Mouse (Mus musculus): ENCODE results near the gene Wdr37.

GRCm38 (mm10) chr13:8828946-8829345 lies 42.8 kb downstream of the Wdr37 start:
- TF ChIP-seq CTCF (IDR thresholded peaks at IDR 0.05; ENCODE audit: borderline replicate concordance, insufficient read depth, low read depth, low read length) (no peak), POLR2A (IDR thresholded peaks at IDR 0.05; ENCODE audit: borderline replicate concordance, insufficient read depth, low read length) (no peak)

Data from cerebellum, adult 2 months (tissue).